Mouse (Mus musculus): ENCODE results near the gene Ankrd6. TPM values are rescaled to one million over a fixed set of nuclear protein-coding genes. Genes with fewer than 3 reads are reported as not detected.

Ankrd6 gene
- polyA plus RNA-seq, 1 experiment from 2014 or later: 5.6 TPM

DNA sequence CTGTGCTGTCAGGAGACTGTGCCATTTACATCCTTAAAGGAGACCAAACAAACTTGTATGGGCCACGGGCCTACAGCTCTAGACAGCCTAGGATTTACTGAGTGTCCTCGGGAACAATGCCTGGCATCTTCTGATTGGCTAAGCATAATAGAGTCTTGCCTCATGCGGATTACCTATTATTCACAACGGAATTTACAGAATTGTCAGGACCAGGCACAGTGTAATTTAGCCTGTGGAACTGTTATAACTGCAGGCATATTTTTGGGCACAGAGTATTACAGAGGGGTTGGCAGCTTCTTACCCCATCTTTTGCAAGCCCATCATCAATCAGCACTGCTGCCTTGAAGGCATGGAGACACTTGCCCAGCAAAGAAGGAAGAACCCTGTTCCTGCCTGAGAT lies 51.6 kb downstream of the Ankrd6 start:
- Histone ChIP-seq H3K27ac (ENCODE audit: low read length) (no peak overlapping the region), H3K4me3 (ENCODE audit: low read length) (no peak overlapping the region), H3K4me1 (ENCODE audit: control insufficient read depth, insufficient read depth, low read length) (no peaks in the 10 kb centered on the region), H3K4me2 (ENCODE audit: low read depth, low read length) (no peak overlapping the region), H3K9ac (ENCODE audit: low read length) (no peak overlapping the region), H3K36me3 (ENCODE audit: control insufficient read depth, insufficient read depth) (no peaks in the 10 kb centered on the region), H3K27me3 (ENCODE audit: control insufficient read depth, insufficient read depth, low read length) (no peaks in the 10 kb centered on the region), H3K9me3 (replicated peaks; ENCODE audit: control insufficient read depth, low read length) (peaks cover 6% of the 10 kb centered on the region)
- WGBS: 69% methylated on average over 4 of the region's 4 CpGs
- no peak for ATAC-seq (replicated peaks; ENCODE audit: extremely low read depth, insufficient read depth, low FRiP score)

DNA sequence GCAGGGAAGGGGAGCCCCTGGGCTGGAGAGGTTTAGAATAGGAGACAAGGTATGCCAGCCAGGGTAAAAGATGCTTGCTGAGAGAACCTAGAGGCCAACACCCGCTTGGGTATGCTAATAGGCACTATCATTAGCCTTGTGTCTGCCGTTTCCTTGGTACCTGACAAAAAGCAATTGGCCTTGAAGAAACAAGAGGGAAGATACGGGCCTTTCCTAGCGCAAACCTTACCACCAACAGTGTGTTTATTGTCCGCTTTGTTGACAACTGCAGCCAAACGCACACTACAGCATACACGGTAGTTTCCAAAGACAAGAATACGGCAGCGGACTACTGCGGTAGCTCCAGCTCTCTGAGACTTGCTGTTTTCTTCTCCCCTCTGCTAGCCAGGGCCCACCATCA lies 59.3 kb downstream of the Ankrd6 start:
- H3K4me3 ChIP-seq (ENCODE audit: low read length): no peak overlapping the region
- no peak overlapping the region for H3K9ac ChIP-seq (ENCODE audit: low read length)
- no peaks in the 10 kb centered on the region for H3K27me3 ChIP-seq (ENCODE audit: control insufficient read depth, insufficient read depth, low read length)
- H3K4me1 ChIP-seq (ENCODE audit: control insufficient read depth, insufficient read depth, low read length): peaks cover 25% of the 10 kb centered on the region
- no peak overlapping the region for H3K4me2 ChIP-seq (ENCODE audit: low read depth, low read length)
- 94% methylated on average over 10 of the region's 10 CpGs for WGBS
- peaks cover 7% of the 10 kb centered on the region for H3K9me3 ChIP-seq (replicated peaks; ENCODE audit: control insufficient read depth, low read length)
- ATAC-seq (replicated peaks; ENCODE audit: extremely low read depth, insufficient read depth, low FRiP score): no peak
- no peak overlapping the region for H3K27ac ChIP-seq (ENCODE audit: low read length)
- H3K36me3 ChIP-seq (ENCODE audit: control insufficient read depth, insufficient read depth): no peaks in the 10 kb centered on the region

DNA sequence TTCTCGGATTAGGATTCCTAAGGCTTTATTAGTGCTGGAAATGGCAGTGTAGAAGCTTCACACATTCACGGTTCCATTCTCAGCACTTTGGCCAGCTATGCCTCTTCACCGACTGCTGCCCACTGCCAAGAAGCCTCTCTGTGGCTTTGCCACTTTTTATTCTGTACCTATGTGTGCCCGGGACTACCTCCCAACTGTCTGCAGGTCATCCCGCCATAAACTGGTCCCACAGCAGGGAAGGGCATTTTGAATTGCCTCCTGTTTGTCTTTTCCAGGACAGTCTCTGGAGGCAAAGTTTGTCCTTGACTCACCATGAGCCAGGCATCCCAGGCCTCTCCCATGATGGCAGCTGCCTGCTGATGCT lies 59.9 kb downstream of the Ankrd6 start:
- Histone ChIP-seq H3K4me1 (ENCODE audit: control insufficient read depth, insufficient read depth, low read length) (peaks cover 25% of the 10 kb centered on the region), H3K4me2 (ENCODE audit: low read depth, low read length) (peak overlapping the region; percentile 57), H3K36me3 (ENCODE audit: control insufficient read depth, insufficient read depth) (no peaks in the 10 kb centered on the region), H3K4me3 (ENCODE audit: low read length) (no peak overlapping the region), H3K27me3 (ENCODE audit: control insufficient read depth, insufficient read depth, low read length) (no peaks in the 10 kb centered on the region), H3K27ac (ENCODE audit: low read length) (peak overlapping the region; percentile 90), H3K9me3 (replicated peaks; ENCODE audit: control insufficient read depth, low read length) (peaks cover 7% of the 10 kb centered on the region), H3K9ac (ENCODE audit: low read length) (0 out of 2 replicates have a peak overlapping the region, but pooled peaks have one; percentile 19)
- WGBS: 57% methylated on average over 5 of the region's 5 CpGs
- ATAC-seq (replicated peaks; ENCODE audit: extremely low read depth, insufficient read depth, low FRiP score): no peak

DNA sequence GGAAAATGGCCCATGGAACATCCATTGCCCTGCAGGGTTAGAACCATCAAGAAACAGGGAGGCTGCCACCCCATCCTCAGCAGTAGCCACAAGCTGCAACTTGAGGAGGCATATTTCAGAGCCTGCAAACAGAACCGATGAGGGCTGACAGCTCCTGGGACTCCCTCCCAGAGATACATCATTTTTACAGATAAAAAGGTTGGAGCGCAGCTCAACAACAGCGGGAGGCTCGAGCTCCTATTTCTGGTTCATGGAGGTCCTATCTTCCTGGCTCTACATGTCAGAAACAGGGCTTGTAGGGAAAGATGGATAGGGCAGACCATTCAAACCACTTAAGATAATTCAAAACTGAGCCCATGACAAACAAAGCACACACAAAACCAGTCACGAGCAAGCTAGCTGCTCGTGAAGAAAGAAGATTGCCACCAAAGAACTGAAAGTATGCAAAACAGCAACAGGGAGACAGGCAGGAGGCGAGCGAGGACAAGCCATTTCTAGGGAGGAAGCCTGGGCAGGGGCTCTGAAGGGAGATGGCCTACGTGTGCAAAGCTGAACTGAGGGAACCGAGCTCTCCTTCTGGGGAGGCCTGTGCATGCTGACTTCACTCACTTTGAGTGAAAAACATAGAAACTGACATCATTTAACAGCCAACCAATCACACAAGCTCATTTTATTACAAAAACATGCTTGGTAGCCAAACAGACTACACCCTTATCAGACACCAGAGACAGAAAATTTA lies 60.5 kb downstream of the Ankrd6 start:
- Histone ChIP-seq H3K4me2 (ENCODE audit: low read depth, low read length) (peak overlapping the region; percentile 57), H3K36me3 (ENCODE audit: control insufficient read depth, insufficient read depth) (no peaks in the 10 kb centered on the region), H3K9ac (ENCODE audit: low read length) (peak overlapping the region; percentile 58), H3K4me3 (ENCODE audit: low read length) (peak overlapping the region; percentile 26), H3K4me1 (ENCODE audit: control insufficient read depth, insufficient read depth, low read length) (peaks cover 25% of the 10 kb centered on the region), H3K27ac (ENCODE audit: low read length) (peak overlapping the region; percentile 90), H3K9me3 (replicated peaks; ENCODE audit: control insufficient read depth, low read length) (peaks cover 7% of the 10 kb centered on the region), H3K27me3 (ENCODE audit: control insufficient read depth, insufficient read depth, low read length) (no peaks in the 10 kb centered on the region)
- peak; percentile 56 for ATAC-seq (replicated peaks; ENCODE audit: extremely low read depth, insufficient read depth, low FRiP score)
- WGBS: 16% methylated on average over 10 of the region's 10 CpGs

DNA sequence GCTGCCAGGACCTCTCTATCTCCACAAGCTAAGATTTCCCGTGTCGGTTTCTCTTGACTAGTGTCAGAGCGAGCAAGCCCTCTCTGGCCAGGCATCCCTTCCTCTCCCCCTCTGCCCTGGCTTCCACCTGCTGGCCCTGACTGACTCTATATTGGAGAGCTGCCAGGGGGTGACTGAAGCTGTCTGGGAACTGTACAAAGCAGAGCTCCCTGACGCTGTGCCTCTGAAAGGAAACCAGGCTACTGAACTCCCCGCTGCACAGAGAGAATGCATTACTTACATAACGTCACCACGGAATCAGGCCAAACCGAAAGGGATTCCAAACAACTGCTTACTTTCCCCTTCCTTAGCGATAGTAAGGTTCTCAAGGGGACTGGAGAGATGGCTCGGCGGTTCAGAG lies 61.4 kb downstream of the Ankrd6 start:
- peaks cover 2% of the 10 kb centered on the region for H3K9me3 ChIP-seq (replicated peaks; ENCODE audit: control insufficient read depth, low read length)
- H3K4me1 ChIP-seq (ENCODE audit: control insufficient read depth, insufficient read depth, low read length): peaks cover 25% of the 10 kb centered on the region
- H3K4me2 ChIP-seq (ENCODE audit: low read depth, low read length): peak overlapping the region; percentile 57
- WGBS: 15% methylated on average over 11 of the region's 11 CpGs
- H3K27ac ChIP-seq (ENCODE audit: low read length): peak overlapping the region; percentile 90
- H3K27me3 ChIP-seq (ENCODE audit: control insufficient read depth, insufficient read depth, low read length): no peaks in the 10 kb centered on the region
- peak; percentile 87 for ATAC-seq (replicated peaks; ENCODE audit: extremely low read depth, insufficient read depth, low FRiP score)
- peak overlapping the region; percentile 26 for H3K4me3 ChIP-seq (ENCODE audit: low read length)
- peak overlapping the region; percentile 58 for H3K9ac ChIP-seq (ENCODE audit: low read length)
- no peaks in the 10 kb centered on the region for H3K36me3 ChIP-seq (ENCODE audit: control insufficient read depth, insufficient read depth)

DNA sequence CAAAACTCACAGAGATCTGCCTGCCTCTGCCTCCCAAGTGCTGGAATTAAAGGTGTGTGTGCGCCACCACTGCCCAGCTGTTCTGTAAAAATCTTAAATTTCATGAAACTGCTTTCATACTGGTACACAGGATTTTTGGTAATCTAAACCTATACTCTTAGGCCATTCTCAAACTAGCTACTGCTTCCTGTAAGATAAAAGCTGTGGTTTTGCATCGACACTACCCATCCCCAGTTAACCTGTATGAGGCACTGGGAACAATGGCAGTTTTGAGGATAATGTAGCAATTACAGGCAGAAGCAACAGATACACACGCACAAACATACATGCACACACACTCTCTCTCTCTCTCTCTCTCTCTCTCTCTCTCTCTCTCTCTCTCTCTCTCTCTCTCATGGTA lies 64.2 kb downstream of the Ankrd6 start:
- Histone ChIP-seq H3K36me3 (ENCODE audit: control insufficient read depth, insufficient read depth) (no peaks in the 10 kb centered on the region), H3K9ac (ENCODE audit: low read length) (no peak overlapping the region), H3K4me1 (ENCODE audit: control insufficient read depth, insufficient read depth, low read length) (peaks cover 25% of the 10 kb centered on the region), H3K27me3 (ENCODE audit: control insufficient read depth, insufficient read depth, low read length) (no peaks in the 10 kb centered on the region), H3K4me2 (ENCODE audit: low read depth, low read length) (no peak overlapping the region), H3K9me3 (replicated peaks; ENCODE audit: control insufficient read depth, low read length) (no peaks in the 10 kb centered on the region), H3K4me3 (ENCODE audit: low read length) (no peak overlapping the region), H3K27ac (ENCODE audit: low read length) (no peak overlapping the region)
- no peak for ATAC-seq (replicated peaks; ENCODE audit: extremely low read depth, insufficient read depth, low FRiP score)
- whole genome bisulfite sequencing: 90% methylated on average over 3 of the region's 3 CpGs

DNA sequence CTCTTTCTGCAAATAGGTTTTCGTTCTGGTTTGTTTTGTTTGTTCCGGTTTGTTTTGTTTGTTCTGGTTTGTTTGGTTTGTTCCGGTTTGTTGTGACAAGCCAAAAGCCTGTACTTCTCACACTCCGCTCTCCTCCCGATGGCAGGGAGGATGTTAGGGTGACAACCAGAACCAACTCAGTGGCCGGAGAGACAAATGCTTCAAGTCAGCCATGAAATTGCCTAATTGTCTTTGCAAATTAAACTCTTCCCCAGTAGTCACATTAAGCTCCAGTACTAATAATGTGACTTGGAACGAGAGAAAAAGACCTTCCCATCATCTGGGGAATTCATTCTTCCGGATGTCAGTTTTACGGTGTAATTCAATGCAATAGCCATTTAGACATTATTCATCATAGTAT lies 66.0 kb downstream of the Ankrd6 start:
- Histone ChIP-seq H3K4me1 (ENCODE audit: control insufficient read depth, insufficient read depth, low read length) (peaks cover 8% of the 10 kb centered on the region), H3K9ac (ENCODE audit: low read length) (no peak overlapping the region), H3K27me3 (ENCODE audit: control insufficient read depth, insufficient read depth, low read length) (no peaks in the 10 kb centered on the region), H3K27ac (ENCODE audit: low read length) (no peak overlapping the region), H3K36me3 (ENCODE audit: control insufficient read depth, insufficient read depth) (no peaks in the 10 kb centered on the region), H3K4me2 (ENCODE audit: low read depth, low read length) (no peak overlapping the region), H3K9me3 (replicated peaks; ENCODE audit: control insufficient read depth, low read length) (no peaks in the 10 kb centered on the region), H3K4me3 (ENCODE audit: low read length) (no peak overlapping the region)
- 72% methylated on average over 9 of the region's 9 CpGs for WGBS
- no peak for ATAC-seq (replicated peaks; ENCODE audit: extremely low read depth, insufficient read depth, low FRiP score)

DNA sequence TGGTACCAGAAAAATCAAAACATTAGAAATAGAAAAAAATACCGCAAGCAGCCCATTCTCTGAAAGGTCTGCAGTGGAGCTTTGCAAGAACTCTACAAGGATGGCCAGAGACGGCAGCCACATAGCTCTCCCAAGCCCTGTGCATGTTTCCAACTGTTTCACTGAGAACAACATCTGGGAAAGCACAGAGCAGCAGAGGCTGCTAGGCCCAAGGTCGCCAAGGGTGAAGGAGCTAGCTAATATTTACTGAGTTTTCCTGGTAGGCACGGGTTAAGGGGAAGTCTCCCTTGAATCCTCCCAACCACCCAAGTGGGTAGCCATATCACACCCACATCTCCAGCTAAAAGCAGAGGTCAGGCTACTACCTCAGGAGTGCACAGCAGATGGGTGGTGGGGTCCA lies 69.6 kb downstream of the Ankrd6 start:
- no peaks in the 10 kb centered on the region for H3K4me1 ChIP-seq (ENCODE audit: control insufficient read depth, insufficient read depth, low read length)
- no peak overlapping the region for H3K4me2 ChIP-seq (ENCODE audit: low read depth, low read length)
- H3K27me3 ChIP-seq (ENCODE audit: control insufficient read depth, insufficient read depth, low read length): no peaks in the 10 kb centered on the region
- WGBS: 78% methylated on average over 4 of the region's 4 CpGs
- H3K27ac ChIP-seq (ENCODE audit: low read length): no peak overlapping the region
- no peak for ATAC-seq (replicated peaks; ENCODE audit: extremely low read depth, insufficient read depth, low FRiP score)
- no peak overlapping the region for H3K4me3 ChIP-seq (ENCODE audit: low read length)
- H3K36me3 ChIP-seq (ENCODE audit: control insufficient read depth, insufficient read depth): no peaks in the 10 kb centered on the region
- no peak overlapping the region for H3K9ac ChIP-seq (ENCODE audit: low read length)
- H3K9me3 ChIP-seq (replicated peaks; ENCODE audit: control insufficient read depth, low read length): no peaks in the 10 kb centered on the region

DNA sequence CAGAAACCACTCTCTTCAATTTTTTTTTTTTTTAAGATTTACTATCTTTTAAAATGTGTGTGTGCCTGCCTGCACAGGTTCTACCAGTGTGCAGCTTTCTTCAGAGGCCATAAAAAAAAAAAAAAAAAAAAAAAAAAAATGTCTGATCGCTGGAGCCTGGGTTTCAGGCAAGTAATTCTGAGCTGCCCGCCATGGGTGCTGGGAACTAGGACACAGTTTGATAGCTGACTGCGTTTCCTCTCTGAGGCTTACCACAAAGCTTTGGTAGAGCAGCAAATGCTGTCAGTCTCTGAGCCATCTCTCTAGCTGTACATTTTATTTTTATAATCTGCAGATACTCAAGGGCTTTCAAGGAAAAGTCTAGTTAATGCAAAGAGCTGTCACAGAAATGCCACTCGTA lies 76.0 kb downstream of the Ankrd6 start:
- Histone ChIP-seq H3K36me3 (ENCODE audit: control insufficient read depth, insufficient read depth) (no peaks in the 10 kb centered on the region), H3K4me1 (ENCODE audit: control insufficient read depth, insufficient read depth, low read length) (no peaks in the 10 kb centered on the region), H3K9me3 (replicated peaks; ENCODE audit: control insufficient read depth, low read length) (no peaks in the 10 kb centered on the region), H3K4me2 (ENCODE audit: low read depth, low read length) (no peak overlapping the region), H3K4me3 (ENCODE audit: low read length) (no peak overlapping the region), H3K27me3 (ENCODE audit: control insufficient read depth, insufficient read depth, low read length) (no peaks in the 10 kb centered on the region), H3K27ac (ENCODE audit: low read length) (no peak overlapping the region), H3K9ac (ENCODE audit: low read length) (no peak overlapping the region)
- no peak for ATAC-seq (replicated peaks; ENCODE audit: extremely low read depth, insufficient read depth, low FRiP score)
- WGBS: 78% methylated on average over 4 of the region's 4 CpGs

Data from heart, embryonic 16.5 days (tissue).